12 mouse cellular contexts compared by ENCODE assay signal in genomic region chr5:81124483-81124882, GRCm38 (mm10).
"Had no signal": no experiment of that assay in that cellular context is flagged by ENCODE, and none has a peak within 500 bp of the region (broad histone marks: within the 10 kb centered on the region; RNA-seq: fewer than 3 reads in every experiment).

No protein-coding gene starts in this region.

- DNase-seq: kidney, adult 11 months; kidney, adult 8-10 months; kidney, postnatal 14 days; kidney, postnatal 4 days; lung, adult 18-20 months; lung, postnatal 10 days; lung, postnatal 36 days; midbrain, embryonic 14.5 days; right cerebral cortex, postnatal 25 days; spleen, adult 18-20 months; thymus, postnatal 14 days; thymus, postnatal 4 days had no signal
